Mouse (Mus musculus): Measurements from ENCODE around the gene Prepl. TPM values are rescaled to one million over a fixed set of nuclear protein-coding genes. Genes with fewer than 3 reads are reported as not detected.

Gene Prepl
- polyA plus RNA-seq, 1 experiment from 2014 or later, result 83.1 TPM

DNA sequence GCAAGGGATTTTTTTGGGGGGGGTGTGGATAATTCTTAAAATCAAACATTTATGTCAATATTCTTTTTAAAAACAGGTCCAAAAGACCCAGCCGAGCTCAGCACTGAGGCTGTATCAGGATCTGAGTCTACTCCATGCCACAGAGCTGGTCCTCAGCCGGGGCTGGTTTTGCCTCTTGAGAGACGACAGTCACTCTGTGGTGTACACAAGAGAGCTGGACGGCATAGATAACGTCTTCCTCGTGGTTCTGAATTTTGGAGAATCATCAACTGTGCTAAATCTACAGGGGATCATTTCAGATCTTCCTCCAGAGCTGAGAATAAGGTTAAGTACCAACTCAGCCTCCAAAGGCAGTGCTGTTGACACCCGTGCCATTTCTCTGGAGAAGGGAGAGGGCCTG is 26.5 kb downstream of the Prepl start:
- WGBS, result 90% methylated on average over 7 of the region's 7 CpGs
- Histone ChIP-seq H3K36me3 (peaks cover 65% of the 10 kb centered on the region), H3K9me3 (no peaks in the 10 kb centered on the region), H3K27me3 (no peaks in the 10 kb centered on the region), H3K9ac (no peak overlapping the region), H3K4me1 (replicated peaks) (no peaks in the 10 kb centered on the region), H3K27ac (no peak overlapping the region), H3K4me2 (no peak overlapping the region), H3K4me3 (no peak overlapping the region)
- no peak for ATAC-seq (ENCODE audit: low FRiP score)

DNA sequence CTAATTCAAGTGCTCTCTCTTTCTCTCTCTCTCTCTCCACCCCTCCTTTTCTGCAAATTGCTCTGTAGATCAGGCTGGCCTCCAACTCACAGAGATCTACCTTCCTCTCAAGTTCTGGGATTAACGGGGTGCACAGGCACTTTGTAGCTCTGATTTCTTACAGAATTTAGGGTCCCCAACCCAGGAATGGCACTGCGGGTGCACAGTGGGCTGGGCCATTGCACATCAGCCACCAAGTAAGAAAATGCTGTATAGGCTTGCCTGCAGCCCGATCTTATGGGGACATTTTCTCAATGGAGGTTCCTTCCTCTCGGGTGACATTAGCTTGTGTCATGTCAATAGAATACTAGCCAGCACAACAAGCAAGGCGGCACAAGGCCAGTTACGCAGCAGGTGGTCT is 30.9 kb downstream of the Prepl start:
- Histone ChIP-seq H3K4me2 (no peak overlapping the region), H3K9ac (no peak overlapping the region), H3K4me1 (replicated peaks) (no peaks in the 10 kb centered on the region), H3K9me3 (no peaks in the 10 kb centered on the region), H3K27ac (no peak overlapping the region), H3K4me3 (no peak overlapping the region), H3K27me3 (no peaks in the 10 kb centered on the region), H3K36me3 (peaks cover 22% of the 10 kb centered on the region)
- WGBS, result 89% methylated on average over 6 of the region's 6 CpGs
- no peak for ATAC-seq (ENCODE audit: low FRiP score)

DNA sequence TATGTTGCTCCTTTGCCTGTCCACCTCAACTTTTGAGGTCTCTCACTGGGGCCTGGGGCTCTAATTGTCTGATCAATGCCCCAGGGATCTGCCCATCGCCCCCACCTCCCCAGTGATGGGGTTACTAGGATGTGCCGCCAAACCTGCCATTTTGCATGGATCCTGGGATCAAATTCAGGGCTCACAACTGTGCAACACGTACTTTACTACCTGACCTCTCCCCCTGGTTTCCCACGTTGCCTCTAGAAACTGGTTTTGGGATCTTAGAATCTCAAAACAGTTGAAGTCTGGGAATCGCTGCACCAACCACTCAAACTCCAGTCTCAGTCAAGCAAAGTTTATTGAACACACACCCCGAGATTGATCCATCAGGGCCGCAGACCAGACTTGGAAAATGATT is 31.8 kb downstream of the Prepl start:
- Histone ChIP-seq H3K27ac (no peak overlapping the region), H3K27me3 (no peaks in the 10 kb centered on the region), H3K9ac (no peak overlapping the region), H3K9me3 (no peaks in the 10 kb centered on the region), H3K4me3 (no peak overlapping the region), H3K4me2 (no peak overlapping the region), H3K36me3 (peaks cover 13% of the 10 kb centered on the region), H3K4me1 (replicated peaks) (no peaks in the 10 kb centered on the region)
- ATAC-seq (ENCODE audit: low FRiP score), result no peak
- WGBS, result 93% methylated on average over 7 of the region's 7 CpGs

DNA sequence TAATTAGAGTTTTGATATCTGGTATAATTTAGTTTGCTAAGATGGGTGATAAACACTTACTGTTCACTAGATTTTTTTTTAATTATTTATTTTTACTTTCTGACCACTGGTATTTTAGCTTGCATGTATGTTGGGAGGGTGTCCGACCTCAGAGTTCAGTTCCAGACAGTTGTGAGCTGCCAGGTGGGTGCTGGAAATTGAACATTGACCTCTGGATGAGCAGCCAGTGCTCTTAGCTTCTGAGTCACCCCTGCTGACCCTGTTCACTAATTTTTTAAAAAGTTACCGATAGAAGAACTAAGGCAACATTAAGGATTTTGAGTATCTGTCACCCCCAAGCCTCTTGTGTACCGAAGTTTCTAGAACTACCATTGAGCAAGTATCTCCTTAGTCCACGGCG is 41.7 kb downstream of the Prepl start:
- Histone ChIP-seq H3K4me3 (no peak overlapping the region), H3K36me3 (no peaks in the 10 kb centered on the region), H3K9ac (no peak overlapping the region), H3K27ac (no peak overlapping the region), H3K27me3 (no peaks in the 10 kb centered on the region), H3K4me2 (no peak overlapping the region), H3K4me1 (replicated peaks) (no peaks in the 10 kb centered on the region), H3K9me3 (no peaks in the 10 kb centered on the region)
- WGBS, result 93% methylated on average over 5 of the region's 5 CpGs
- no peak for ATAC-seq (ENCODE audit: low FRiP score)

DNA sequence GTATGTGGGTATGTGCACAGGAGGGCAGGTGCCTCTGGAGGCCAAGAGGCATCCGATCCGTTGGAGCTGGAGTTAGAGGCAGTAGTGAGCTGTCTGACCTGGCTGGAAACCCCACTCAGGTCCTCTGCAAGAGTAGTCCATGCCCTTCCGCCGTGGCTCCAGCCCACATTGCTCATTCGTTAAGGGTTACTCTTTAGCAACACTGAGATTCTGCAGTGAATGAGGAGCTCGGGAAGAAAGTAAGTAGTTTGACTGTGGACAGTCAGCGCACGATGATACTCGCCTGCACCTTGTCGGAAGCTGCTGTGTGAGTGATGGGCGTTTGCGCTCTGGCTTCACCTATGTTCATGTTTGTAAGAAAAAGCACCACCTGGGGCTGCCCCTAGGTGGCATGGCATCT is 44.9 kb downstream of the Prepl start:
- H3K27ac ChIP-seq, result no peak overlapping the region
- no peaks in the 10 kb centered on the region for H3K4me1 ChIP-seq (replicated peaks)
- 85% methylated on average over 12 of the region's 12 CpGs for WGBS
- H3K4me2 ChIP-seq, result no peak overlapping the region
- H3K36me3 ChIP-seq, result no peaks in the 10 kb centered on the region
- no peaks in the 10 kb centered on the region for H3K27me3 ChIP-seq
- no peaks in the 10 kb centered on the region for H3K9me3 ChIP-seq
- no peak overlapping the region for H3K9ac ChIP-seq
- ATAC-seq (ENCODE audit: low FRiP score), result no peak
- H3K4me3 ChIP-seq, result no peak overlapping the region

DNA sequence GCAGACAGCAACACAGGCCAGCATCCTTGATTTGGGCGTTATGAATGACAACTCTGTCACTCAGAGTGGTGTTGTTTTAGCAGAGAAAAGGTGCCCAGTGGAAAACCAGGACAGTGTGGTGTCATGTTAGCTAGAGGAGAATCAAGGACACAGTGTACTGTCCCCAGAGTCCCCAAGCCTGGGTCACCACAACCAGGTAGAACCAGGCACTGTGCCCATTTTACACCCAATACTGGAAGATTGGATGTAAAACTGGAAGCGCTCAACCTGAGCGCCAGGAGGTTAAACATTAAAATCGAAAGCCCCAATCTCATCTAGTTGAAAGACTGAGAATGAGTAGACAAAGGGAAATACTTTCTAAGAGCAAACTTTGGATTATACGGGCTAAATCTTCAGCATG is 45.6 kb downstream of the Prepl start:
- H3K36me3 ChIP-seq, result no peaks in the 10 kb centered on the region
- H3K4me1 ChIP-seq (replicated peaks), result no peaks in the 10 kb centered on the region
- WGBS, result 96% methylated on average over 5 of the region's 5 CpGs
- no peak overlapping the region for H3K27ac ChIP-seq
- ATAC-seq (ENCODE audit: low FRiP score), result no peak
- H3K4me3 ChIP-seq, result no peak overlapping the region
- no peaks in the 10 kb centered on the region for H3K9me3 ChIP-seq
- no peak overlapping the region for H3K4me2 ChIP-seq
- H3K27me3 ChIP-seq, result no peaks in the 10 kb centered on the region
- H3K9ac ChIP-seq, result no peak overlapping the region

DNA sequence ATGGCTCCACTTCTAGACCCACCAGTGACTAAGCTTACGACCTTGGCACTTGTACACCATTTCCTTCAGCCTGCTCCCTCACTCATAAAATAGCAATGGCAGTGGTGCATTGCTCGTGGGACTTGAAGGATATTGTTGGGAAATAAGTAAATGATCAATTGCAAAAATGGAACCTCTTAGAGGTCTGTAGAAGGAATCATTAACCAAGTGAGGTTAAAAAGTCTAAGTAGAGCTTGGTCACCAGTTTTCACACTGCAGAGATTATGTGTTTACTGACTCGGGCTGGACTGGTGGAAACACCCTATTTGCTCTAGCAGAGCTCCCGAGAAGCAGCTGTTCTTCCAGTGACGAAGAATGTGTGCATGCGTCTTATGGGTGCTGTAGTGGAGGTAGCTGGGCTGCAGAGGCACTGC is 46.6 kb downstream of the Prepl start:
- no peaks in the 10 kb centered on the region for H3K27me3 ChIP-seq
- no peak overlapping the region for H3K9ac ChIP-seq
- no peak overlapping the region for H3K27ac ChIP-seq
- no peaks in the 10 kb centered on the region for H3K4me1 ChIP-seq (replicated peaks)
- no peak overlapping the region for H3K4me2 ChIP-seq
- 88% methylated on average over 6 of the region's 6 CpGs for WGBS
- no peak overlapping the region for H3K4me3 ChIP-seq
- H3K9me3 ChIP-seq, result no peaks in the 10 kb centered on the region
- no peaks in the 10 kb centered on the region for H3K36me3 ChIP-seq
- ATAC-seq (ENCODE audit: low FRiP score), result no peak

DNA sequence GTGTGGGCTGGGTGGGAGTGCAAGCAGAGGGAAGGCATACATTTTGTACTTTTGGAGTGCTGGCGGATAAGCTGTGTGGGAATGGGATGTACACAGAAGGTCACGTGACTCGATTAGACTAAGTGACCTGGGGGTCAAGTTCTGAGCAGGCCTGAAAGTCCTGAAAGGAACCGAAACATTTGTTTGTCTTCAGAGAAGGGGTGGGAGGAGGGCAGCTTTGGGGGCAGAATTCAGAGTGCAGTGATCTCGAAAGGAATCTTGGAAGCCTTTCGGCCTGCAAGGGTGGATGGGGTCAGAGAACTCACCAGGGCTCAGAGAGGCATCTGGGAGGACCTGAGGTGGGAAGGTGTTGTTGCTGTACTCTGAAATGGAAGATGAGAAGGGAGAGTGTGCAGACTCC is 47.6 kb downstream of the Prepl start:
- no peak overlapping the region for H3K9ac ChIP-seq
- no peaks in the 10 kb centered on the region for H3K36me3 ChIP-seq
- no peak overlapping the region for H3K4me3 ChIP-seq
- H3K9me3 ChIP-seq, result no peaks in the 10 kb centered on the region
- no peaks in the 10 kb centered on the region for H3K4me1 ChIP-seq (replicated peaks)
- no peak overlapping the region for H3K4me2 ChIP-seq
- no peaks in the 10 kb centered on the region for H3K27me3 ChIP-seq
- no peak overlapping the region for H3K27ac ChIP-seq
- no peak for ATAC-seq (ENCODE audit: low FRiP score)
- 59% methylated on average over 6 of the region's 6 CpGs for WGBS

DNA sequence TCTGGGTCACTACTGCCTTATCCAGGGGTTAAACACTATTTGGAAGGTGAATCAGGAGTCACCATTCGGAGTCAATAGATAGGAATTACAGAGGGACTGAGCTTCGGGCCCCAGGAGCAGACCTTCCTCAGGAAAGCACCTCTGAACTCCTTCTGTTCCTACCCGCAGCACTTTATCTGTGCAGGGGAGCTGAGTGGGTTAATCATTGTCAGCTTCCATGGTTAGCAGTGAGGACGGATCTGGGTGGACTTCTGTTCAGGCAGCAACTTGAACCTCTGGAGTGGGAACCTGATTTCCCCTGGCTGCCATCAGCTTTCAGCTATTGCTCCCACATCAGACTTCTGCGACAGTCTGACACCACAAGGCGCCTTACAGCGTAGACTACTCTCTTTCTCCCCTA is 49.1 kb downstream of the Prepl start:
- Histone ChIP-seq H3K9ac (no peak overlapping the region), H3K4me1 (replicated peaks) (no peaks in the 10 kb centered on the region), H3K36me3 (no peaks in the 10 kb centered on the region), H3K9me3 (no peaks in the 10 kb centered on the region), H3K27ac (no peak overlapping the region), H3K4me3 (no peak overlapping the region), H3K4me2 (no peak overlapping the region), H3K27me3 (no peaks in the 10 kb centered on the region)
- WGBS, result 83% methylated on average over 7 of the region's 7 CpGs
- no peak for ATAC-seq (ENCODE audit: low FRiP score)

DNA sequence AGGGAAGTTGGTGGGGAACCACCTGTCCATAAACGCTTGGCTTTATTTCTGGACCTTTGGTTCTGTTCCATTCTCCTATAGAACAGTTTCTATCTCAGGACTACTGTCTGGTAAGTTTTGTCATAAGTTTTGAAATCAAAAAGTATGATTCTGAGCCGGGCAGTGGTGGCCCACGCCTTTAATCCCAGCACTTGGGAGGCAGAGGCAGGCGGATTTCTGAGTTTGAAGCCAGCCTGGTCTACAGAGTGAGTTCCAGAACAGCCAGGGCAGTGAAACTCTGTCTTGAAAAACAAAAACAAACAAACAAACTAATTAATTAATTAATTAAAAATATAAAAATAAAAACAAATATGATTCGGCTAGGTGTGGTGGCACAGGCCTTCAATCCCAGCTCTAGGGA is 51.3 kb downstream of the Prepl start:
- no peak overlapping the region for H3K4me3 ChIP-seq
- no peak overlapping the region for H3K4me2 ChIP-seq
- no peaks in the 10 kb centered on the region for H3K27me3 ChIP-seq
- H3K4me1 ChIP-seq (replicated peaks), result no peaks in the 10 kb centered on the region
- H3K27ac ChIP-seq, result no peak overlapping the region
- no peaks in the 10 kb centered on the region for H3K36me3 ChIP-seq
- H3K9me3 ChIP-seq, result no peaks in the 10 kb centered on the region
- ATAC-seq (ENCODE audit: low FRiP score), result no peak
- WGBS, result 96% methylated on average over 5 of the region's 5 CpGs
- no peak overlapping the region for H3K9ac ChIP-seq

DNA sequence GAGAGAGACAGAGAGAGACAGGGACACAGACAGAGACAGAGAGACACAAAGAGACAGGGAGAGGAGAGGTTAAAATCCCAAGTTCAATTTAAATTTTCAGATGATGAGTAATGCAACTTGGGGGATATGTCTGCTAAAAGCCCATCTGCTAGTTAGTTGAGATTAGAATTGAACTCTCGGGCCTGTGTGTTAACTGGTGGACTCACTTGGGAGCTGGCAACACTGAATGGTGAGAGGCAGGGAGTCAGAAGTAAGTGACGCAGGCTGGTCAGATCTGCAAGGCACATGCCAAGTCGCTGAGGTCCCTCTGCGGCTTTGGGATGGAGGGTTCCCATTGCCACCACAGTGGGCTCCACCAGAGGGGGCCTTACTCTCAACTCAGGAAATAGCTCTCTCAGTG is 51.7 kb downstream of the Prepl start:
- 91% methylated on average over 4 of the region's 4 CpGs for WGBS
- Histone ChIP-seq H3K9ac (no peak overlapping the region), H3K36me3 (no peaks in the 10 kb centered on the region), H3K4me1 (replicated peaks) (no peaks in the 10 kb centered on the region), H3K4me2 (no peak overlapping the region), H3K27me3 (no peaks in the 10 kb centered on the region), H3K4me3 (no peak overlapping the region), H3K9me3 (no peaks in the 10 kb centered on the region), H3K27ac (no peak overlapping the region)
- no peak for ATAC-seq (ENCODE audit: low FRiP score)

DNA sequence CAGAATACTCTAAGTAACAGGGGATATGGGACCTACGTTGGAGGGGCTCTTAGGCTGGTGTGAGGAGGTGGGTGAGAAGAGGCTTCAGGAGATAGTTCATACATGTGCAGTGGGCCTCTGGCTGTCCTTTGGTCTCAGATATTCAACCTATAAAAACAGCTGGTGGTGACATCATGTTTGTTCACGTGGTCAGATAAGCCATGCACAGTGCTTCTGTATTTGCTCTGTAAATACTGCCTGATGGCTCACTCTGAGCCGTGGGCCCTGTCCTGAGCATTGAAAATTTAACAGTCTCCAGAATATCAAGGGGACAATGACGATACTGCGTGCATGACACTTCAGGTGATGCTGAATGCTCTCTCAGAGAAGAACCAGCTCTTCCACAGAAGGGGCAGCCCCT is 52.2 kb downstream of the Prepl start:
- Histone ChIP-seq H3K9ac (no peak overlapping the region), H3K27ac (no peak overlapping the region), H3K4me1 (replicated peaks) (no peaks in the 10 kb centered on the region), H3K27me3 (no peaks in the 10 kb centered on the region), H3K4me2 (no peak overlapping the region), H3K4me3 (no peak overlapping the region), H3K36me3 (no peaks in the 10 kb centered on the region), H3K9me3 (no peaks in the 10 kb centered on the region)
- WGBS, result 82% methylated on average over 5 of the region's 5 CpGs
- no peak for ATAC-seq (ENCODE audit: low FRiP score)

DNA sequence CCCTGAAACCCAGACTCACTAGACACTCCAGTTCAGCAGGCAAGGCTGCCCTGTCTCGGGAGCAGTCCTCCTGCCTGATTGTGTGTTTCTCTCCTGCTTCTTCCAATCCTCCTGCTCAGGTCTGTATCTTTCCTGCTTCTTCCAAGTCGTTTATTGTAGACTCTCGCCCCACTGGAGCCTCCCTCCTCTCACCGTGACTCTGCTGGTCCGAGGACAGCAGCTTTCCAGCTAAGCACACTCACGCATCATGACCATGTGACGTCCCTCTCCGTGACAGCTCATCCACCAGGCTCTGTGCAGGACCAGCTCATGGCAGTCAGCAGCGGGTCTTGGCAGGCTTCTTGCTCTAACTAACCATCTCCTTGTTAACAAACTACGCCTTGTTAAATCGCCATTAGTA is 56.0 kb downstream of the Prepl start:
- Histone ChIP-seq H3K36me3 (no peaks in the 10 kb centered on the region), H3K27ac (no peak overlapping the region), H3K9ac (no peak overlapping the region), H3K27me3 (no peaks in the 10 kb centered on the region), H3K9me3 (no peaks in the 10 kb centered on the region), H3K4me1 (replicated peaks) (no peaks in the 10 kb centered on the region), H3K4me3 (no peak overlapping the region), H3K4me2 (no peak overlapping the region)
- WGBS, result 67% methylated on average over 11 of the region's 11 CpGs
- no peak for ATAC-seq (ENCODE audit: low FRiP score)

DNA sequence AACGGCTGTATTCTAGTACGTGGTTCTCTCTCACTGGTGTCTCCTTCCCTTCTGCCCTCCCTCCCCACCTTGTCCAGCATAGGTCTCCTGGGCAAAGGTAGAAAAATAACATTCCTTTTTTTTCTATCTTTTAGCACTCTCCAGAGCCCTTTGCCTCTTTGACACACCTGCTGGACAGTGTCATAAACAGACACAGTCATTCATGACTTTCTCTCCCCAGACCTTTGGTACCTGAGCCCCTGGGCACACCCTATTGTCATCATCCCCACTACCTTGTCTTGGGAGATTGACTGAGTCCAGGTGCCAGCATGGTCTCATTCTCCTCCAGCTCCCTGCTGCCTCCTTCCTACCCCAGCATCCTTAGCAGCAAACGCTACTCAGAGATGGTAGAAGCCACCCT is 57.0 kb downstream of the Prepl start:
- no peaks in the 10 kb centered on the region for H3K9me3 ChIP-seq
- H3K36me3 ChIP-seq, result no peaks in the 10 kb centered on the region
- H3K27ac ChIP-seq, result no peak overlapping the region
- no peak overlapping the region for H3K9ac ChIP-seq
- no peak for ATAC-seq (ENCODE audit: low FRiP score)
- no peaks in the 10 kb centered on the region for H3K27me3 ChIP-seq
- H3K4me2 ChIP-seq, result no peak overlapping the region
- no peaks in the 10 kb centered on the region for H3K4me1 ChIP-seq (replicated peaks)
- whole genome bisulfite sequencing, result 95% methylated on average over 3 of the region's 3 CpGs
- H3K4me3 ChIP-seq, result no peak overlapping the region
